Mouse (Mus musculus): ENCODE data around the gene Naa50. TPM values are rescaled to one million over a fixed set of nuclear protein-coding genes. Genes with fewer than 3 reads are reported as not detected.

The Naa50 gene
- polyA plus RNA-seq, 1 experiment, result 1.7 TPM

DNA sequence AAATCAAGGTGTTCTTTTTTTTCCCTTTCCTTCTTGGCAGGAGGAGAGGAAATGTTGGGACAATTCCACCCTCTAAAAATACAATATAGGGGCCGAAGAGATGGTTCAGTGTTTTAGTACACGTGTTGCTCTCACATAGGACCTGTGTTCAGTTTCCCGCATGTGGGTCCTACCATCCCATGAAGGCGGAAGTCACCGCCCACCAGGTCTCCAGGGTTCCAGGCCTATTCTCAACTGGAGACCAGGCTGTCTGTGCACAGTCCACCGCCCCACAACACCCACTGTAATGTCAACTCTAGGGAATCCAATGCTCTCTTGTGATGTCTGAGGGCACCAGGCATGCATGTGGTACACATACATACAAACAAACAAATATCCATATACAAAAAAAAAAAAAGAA, 17.5 kb upstream of the Naa50 start:
- TF ChIP-seq GATA1 (IDR thresholded peaks at IDR 0.05; ENCODE audit: low read length), result no peak
- TF ChIP-seq TAL1 (IDR thresholded peaks at IDR 0.05; ENCODE audit: low read length), result no peak
- Histone ChIP-seq H3K27me3 (ENCODE audit: control insufficient read depth) (no peaks in the 10 kb centered on the region), H3K9me3 (ENCODE audit: control insufficient read depth, low read length) (no peaks in the 10 kb centered on the region), H3K36me3 (ENCODE audit: control insufficient read depth) (no peaks in the 10 kb centered on the region), H3K4me3 (replicated peaks) (no peak overlapping the region), H3K4me1 (ENCODE audit: control insufficient read depth) (no peaks in the 10 kb centered on the region)

DNA sequence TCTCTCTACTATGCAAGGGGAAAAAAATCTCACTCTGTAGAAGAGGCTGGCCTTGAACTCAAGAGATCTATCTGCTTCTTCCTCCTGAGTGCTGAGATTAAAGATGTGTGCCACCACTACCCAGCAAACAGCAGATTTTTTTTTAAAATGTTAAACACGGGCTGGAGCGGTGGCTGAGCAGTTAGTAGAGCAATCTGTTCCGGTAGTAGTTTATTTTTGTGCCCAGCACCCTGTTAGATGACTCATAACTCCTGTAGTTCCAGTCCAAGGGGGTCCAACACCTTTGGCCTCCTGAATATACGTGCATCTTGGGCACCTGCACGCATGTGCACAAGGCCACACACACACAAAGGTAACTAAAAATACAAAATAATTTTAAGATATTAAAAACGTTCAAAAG, 17.1 kb upstream of the Naa50 start:
- TF ChIP-seq GATA1 (IDR thresholded peaks at IDR 0.05; ENCODE audit: low read length), result no peak
- TF ChIP-seq TAL1 (IDR thresholded peaks at IDR 0.05; ENCODE audit: low read length), result no peak
- no peaks in the 10 kb centered on the region for H3K4me1 ChIP-seq (ENCODE audit: control insufficient read depth)
- H3K4me3 ChIP-seq (replicated peaks), result no peak overlapping the region
- no peaks in the 10 kb centered on the region for H3K36me3 ChIP-seq (ENCODE audit: control insufficient read depth)
- no peaks in the 10 kb centered on the region for H3K27me3 ChIP-seq (ENCODE audit: control insufficient read depth)
- H3K9me3 ChIP-seq (ENCODE audit: control insufficient read depth, low read length), result no peaks in the 10 kb centered on the region

DNA sequence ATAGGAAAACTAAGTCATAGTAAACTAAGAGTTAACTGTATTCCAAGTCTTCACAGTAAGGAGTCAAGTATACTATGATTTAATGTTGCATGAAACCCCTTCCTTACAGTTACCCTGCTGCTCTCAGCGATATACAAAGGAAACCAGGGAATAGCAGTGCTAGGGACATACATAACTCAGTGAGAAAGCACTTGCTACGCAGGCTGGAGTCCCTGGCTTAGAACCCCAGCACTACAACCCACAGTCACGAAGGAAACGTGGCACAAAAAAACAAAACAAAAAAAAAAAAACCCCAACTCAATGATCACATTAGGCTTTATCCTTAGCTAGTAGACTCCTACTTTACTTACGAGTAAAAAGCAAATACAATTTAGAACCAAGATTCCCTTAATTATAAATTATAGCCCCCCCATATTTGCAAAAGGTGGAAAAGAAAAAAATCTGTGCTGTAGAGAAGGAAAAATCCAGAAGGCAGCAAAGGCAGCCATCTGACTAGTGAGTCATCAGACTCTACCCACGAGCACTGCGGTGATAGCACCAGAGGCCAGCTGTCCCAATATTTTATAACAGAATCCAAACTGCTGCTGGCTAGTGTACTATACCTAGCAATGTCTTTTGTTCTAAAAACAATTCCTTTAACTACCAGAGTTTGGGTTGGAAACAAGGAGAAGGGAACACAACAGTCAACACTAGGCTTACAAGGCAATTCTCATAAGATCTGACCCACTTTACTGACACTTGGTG, 16.5 kb upstream of the Naa50 start:
- TF ChIP-seq GATA1 (IDR thresholded peaks at IDR 0.05; ENCODE audit: low read length), result no peak
- Histone ChIP-seq H3K4me3 (replicated peaks) (no peak overlapping the region), H3K9me3 (ENCODE audit: control insufficient read depth, low read length) (no peaks in the 10 kb centered on the region), H3K4me1 (ENCODE audit: control insufficient read depth) (no peaks in the 10 kb centered on the region), H3K36me3 (ENCODE audit: control insufficient read depth) (no peaks in the 10 kb centered on the region), H3K27me3 (ENCODE audit: control insufficient read depth) (no peaks in the 10 kb centered on the region)

DNA sequence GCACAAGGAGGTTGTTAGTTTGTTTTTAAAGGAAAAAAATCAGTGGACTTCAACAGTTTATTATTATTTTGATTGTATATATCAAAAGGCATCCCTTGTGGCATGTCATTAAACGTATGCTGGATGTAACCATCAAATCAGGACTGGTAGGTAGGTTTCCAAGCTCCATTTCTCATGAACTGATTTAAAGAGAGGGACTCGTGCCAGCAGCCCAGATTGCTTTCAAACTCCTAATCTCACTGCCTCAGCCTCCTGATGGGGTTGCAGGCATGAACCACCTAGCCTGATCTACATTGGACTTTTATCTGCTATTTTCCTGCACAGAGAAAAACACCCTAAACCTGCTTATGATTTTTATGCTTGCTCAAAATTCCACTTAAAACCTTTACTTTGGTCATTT, 15.8 kb upstream of the Naa50 start:
- Histone ChIP-seq H3K4me3 (replicated peaks) (no peak overlapping the region), H3K27me3 (ENCODE audit: control insufficient read depth) (no peaks in the 10 kb centered on the region), H3K9me3 (ENCODE audit: control insufficient read depth, low read length) (no peaks in the 10 kb centered on the region), H3K4me1 (ENCODE audit: control insufficient read depth) (no peaks in the 10 kb centered on the region), H3K36me3 (ENCODE audit: control insufficient read depth) (no peaks in the 10 kb centered on the region)
- TF ChIP-seq TAL1 (IDR thresholded peaks at IDR 0.05; ENCODE audit: low read length), result no peak

DNA sequence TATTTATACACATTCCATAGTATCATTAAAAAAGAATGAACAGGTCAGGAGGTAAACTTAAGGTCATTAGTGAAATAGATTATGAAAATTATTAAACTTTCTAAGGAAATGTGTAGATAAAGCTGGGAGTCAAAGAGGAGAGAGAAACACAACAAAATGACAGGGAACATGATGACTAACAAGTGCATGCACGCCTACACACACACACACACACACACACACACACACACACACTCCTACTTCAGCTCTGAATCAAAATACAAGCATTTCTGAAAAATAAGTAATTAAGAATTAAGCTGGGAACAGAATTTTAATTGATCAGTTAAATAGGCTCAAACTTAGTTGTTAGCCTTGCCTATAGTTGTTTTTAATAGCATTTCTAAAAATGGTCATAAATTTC, 14.9 kb upstream of the Naa50 start:
- TF ChIP-seq TAL1 (IDR thresholded peaks at IDR 0.05; ENCODE audit: low read length), result no peak
- TF ChIP-seq GATA1 (IDR thresholded peaks at IDR 0.05; ENCODE audit: low read length), result no peak
- Histone ChIP-seq H3K36me3 (ENCODE audit: control insufficient read depth) (no peaks in the 10 kb centered on the region), H3K27me3 (ENCODE audit: control insufficient read depth) (no peaks in the 10 kb centered on the region), H3K9me3 (ENCODE audit: control insufficient read depth, low read length) (no peaks in the 10 kb centered on the region), H3K4me3 (replicated peaks) (no peak overlapping the region), H3K4me1 (ENCODE audit: control insufficient read depth) (no peaks in the 10 kb centered on the region)

DNA sequence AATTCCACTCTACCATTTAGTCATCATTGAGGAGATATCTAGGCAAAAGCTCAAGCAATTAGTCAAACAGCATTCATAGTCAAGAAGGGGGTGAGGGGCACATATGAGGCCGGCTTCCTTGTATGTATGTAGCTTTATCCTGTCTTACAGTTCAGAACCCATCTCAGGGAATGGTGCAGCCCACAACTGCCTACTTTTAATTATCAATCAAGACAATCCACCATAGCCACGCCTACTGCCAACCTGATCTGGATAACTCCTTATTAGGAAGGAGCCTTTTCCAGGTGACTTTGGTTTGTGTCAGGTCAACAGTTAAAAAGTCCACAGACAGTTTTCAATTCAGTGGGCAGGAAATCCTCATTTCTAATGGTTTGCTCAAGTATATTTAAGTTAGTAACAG, 14.2 kb upstream of the Naa50 start:
- Histone ChIP-seq H3K4me3 (replicated peaks) (no peak overlapping the region), H3K9me3 (ENCODE audit: control insufficient read depth, low read length) (no peaks in the 10 kb centered on the region), H3K4me1 (ENCODE audit: control insufficient read depth) (no peaks in the 10 kb centered on the region), H3K36me3 (ENCODE audit: control insufficient read depth) (no peaks in the 10 kb centered on the region), H3K27me3 (ENCODE audit: control insufficient read depth) (no peaks in the 10 kb centered on the region)
- TF ChIP-seq TAL1 (IDR thresholded peaks at IDR 0.05; ENCODE audit: low read length) (no peak), GATA1 (IDR thresholded peaks at IDR 0.05; ENCODE audit: low read length) (no peak)

DNA sequence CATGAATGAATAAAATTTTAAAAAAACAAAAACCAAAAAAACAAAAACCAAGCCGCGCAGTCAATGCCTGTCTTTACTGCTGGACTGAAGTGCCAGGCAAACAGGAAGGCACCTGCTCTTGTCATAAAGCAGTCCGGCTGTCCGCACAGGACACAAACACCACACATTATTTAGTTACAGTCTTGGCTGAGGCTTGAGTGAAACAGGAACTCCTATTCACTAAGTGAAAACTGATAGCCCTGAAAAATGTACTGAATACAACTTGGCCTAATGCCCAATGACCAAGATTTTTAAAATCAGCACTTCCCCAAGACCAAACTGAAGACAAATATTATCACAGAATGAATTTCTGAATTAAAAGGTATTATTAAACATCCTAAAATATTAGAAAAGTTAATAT, 13.2 kb upstream of the Naa50 start:
- Histone ChIP-seq H3K36me3 (ENCODE audit: control insufficient read depth) (no peaks in the 10 kb centered on the region), H3K27me3 (ENCODE audit: control insufficient read depth) (no peaks in the 10 kb centered on the region), H3K4me1 (ENCODE audit: control insufficient read depth) (no peaks in the 10 kb centered on the region), H3K9me3 (ENCODE audit: control insufficient read depth, low read length) (no peaks in the 10 kb centered on the region), H3K4me3 (replicated peaks) (no peak overlapping the region)
- TF ChIP-seq GATA1 (IDR thresholded peaks at IDR 0.05; ENCODE audit: low read length) (no peak), TAL1 (IDR thresholded peaks at IDR 0.05; ENCODE audit: low read length) (no peak)

DNA sequence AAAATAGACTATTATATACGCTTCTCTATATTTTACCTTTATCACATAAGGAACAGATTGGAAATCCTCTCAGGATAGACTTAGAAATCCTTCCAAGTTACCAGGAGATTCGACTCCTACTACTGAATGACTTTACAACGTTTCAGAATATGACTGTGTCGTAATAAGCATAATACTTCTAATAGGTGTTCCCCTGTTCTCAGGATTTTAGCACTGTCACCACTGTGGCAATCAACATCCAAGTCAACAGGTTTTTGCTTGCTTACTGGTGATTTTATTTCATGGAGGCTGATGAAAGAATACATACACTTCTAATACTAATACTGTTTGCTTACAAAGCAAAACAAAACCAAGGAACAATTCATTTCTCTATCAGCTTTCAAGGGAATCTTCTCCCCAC, 7.3 kb upstream of the Naa50 start:
- Histone ChIP-seq H3K36me3 (ENCODE audit: control insufficient read depth) (no peaks in the 10 kb centered on the region), H3K4me1 (ENCODE audit: control insufficient read depth) (peaks cover 5% of the 10 kb centered on the region), H3K4me3 (replicated peaks) (no peak overlapping the region), H3K9me3 (ENCODE audit: control insufficient read depth, low read length) (no peaks in the 10 kb centered on the region), H3K27me3 (ENCODE audit: control insufficient read depth) (no peaks in the 10 kb centered on the region)
- TF ChIP-seq GATA1 (IDR thresholded peaks at IDR 0.05; ENCODE audit: low read length) (no peak), TAL1 (IDR thresholded peaks at IDR 0.05; ENCODE audit: low read length) (no peak)

DNA sequence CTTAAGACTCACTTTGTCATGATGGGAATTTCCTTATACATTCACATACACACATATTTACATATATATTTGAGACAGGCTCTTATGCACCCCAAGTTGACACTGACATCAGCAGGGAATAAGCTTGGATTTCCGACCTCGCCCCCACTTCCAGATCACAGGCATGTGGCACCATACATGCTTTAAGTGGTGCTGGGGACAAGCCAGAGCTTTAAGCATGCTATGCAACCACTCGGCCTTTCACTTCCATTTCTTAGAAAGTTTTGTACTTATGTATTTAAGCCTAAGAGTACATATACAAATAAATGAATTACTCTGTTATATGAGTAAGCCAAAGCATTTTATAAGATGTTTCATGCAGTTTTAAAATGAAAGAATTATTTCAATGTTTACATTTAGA, 6.4 kb upstream of the Naa50 start:
- TF ChIP-seq TAL1 (IDR thresholded peaks at IDR 0.05; ENCODE audit: low read length) (no peak), GATA1 (IDR thresholded peaks at IDR 0.05; ENCODE audit: low read length) (no peak)
- Histone ChIP-seq H3K4me3 (replicated peaks) (no peak overlapping the region), H3K9me3 (ENCODE audit: control insufficient read depth, low read length) (no peaks in the 10 kb centered on the region), H3K36me3 (ENCODE audit: control insufficient read depth) (no peaks in the 10 kb centered on the region), H3K4me1 (ENCODE audit: control insufficient read depth) (peaks cover 11% of the 10 kb centered on the region), H3K27me3 (ENCODE audit: control insufficient read depth) (no peaks in the 10 kb centered on the region)

DNA sequence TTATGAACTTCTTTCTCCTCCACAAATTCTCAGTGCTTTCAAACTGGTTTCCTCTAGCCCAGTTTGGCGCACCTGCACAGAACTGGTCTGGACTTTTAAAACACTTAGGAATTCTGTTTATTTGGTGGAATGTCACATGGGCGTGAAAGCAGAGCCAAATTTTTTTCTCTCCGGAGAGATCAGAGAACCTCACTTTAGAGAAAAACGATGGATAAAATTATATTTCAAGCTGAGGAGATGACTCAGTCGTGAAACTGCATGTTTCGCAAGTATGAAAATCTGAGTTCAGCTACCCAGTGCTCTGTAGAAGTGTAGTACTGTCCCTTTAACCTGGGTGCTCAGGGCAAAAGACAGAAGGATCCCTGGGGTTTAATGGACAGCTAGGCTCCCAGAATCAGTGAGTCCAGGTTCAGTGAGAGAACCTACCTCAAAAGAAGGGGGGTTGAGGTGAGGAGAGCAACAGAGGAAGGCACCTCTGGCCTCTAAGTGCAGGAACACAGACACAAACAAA, 3.1 kb upstream of the Naa50 start:
- H3K4me3 ChIP-seq (replicated peaks), result no peak overlapping the region
- no peaks in the 10 kb centered on the region for H3K9me3 ChIP-seq (ENCODE audit: control insufficient read depth, low read length)
- no peaks in the 10 kb centered on the region for H3K27me3 ChIP-seq (ENCODE audit: control insufficient read depth)
- H3K4me1 ChIP-seq (ENCODE audit: control insufficient read depth), result peaks cover 25% of the 10 kb centered on the region
- TF ChIP-seq TAL1 (IDR thresholded peaks at IDR 0.05; ENCODE audit: low read length), result no peak
- no peak for TF ChIP-seq GATA1 (IDR thresholded peaks at IDR 0.05; ENCODE audit: low read length)
- H3K36me3 ChIP-seq (ENCODE audit: control insufficient read depth), result no peaks in the 10 kb centered on the region
